Mouse (Mus musculus): Measurements from ENCODE around the gene Wdr5. TPM values are rescaled to one million over a fixed set of nuclear protein-coding genes. Genes with fewer than 3 reads are reported as not detected.
"Not testable (repeated sequence)": the region's sequence is repeated elsewhere in the genome, so short reads cannot be mapped to it uniquely, and the experiment has no call there.

The Wdr5 gene
- polyA plus RNA-seq, 1 experiment from 2014 or later, result 66.8 TPM

GRCm38 (mm10) chr2:27540515-27540836, 25.5 kb downstream of the Wdr5 start:
- H3K9ac ChIP-seq, result peak overlapping the region; percentile 34
- no peaks in the 10 kb centered on the region for H3K9me3 ChIP-seq
- H3K27ac ChIP-seq, result peak overlapping the region; percentile 81
- peak overlapping the region; percentile 43 for H3K4me3 ChIP-seq
- H3K4me2 ChIP-seq (replicated peaks), result peak overlapping the region; percentile 57
- H3K36me3 ChIP-seq, result peaks cover 8% of the 10 kb centered on the region
- 29% methylated on average over 10 of the region's 10 CpGs for WGBS
- H3K4me1 ChIP-seq, result peaks cover 8% of the 10 kb centered on the region
- peak; percentile 3; the same call in 1 of the 2 replicates for ATAC-seq (ENCODE audit: insufficient number of reproducible peaks, insufficient read depth, low FRiP score, low TSS enrichment)
- H3K27me3 ChIP-seq, result no peaks in the 10 kb centered on the region

GRCm38 (mm10) chr2:27541225-27541624, 26.3 kb downstream of the Wdr5 start:
- no peak overlapping the region for H3K27ac ChIP-seq
- WGBS, result 86% methylated on average over 3 of the region's 3 CpGs
- 0 out of 2 replicates have a peak overlapping the region, but pooled peaks have one; percentile 19 for H3K9ac ChIP-seq
- no peak for ATAC-seq (ENCODE audit: insufficient number of reproducible peaks, insufficient read depth, low FRiP score, low TSS enrichment)
- no peaks in the 10 kb centered on the region for H3K9me3 ChIP-seq
- H3K36me3 ChIP-seq, result peaks cover under 1% of the 10 kb centered on the region
- H3K4me2 ChIP-seq (replicated peaks), result peak overlapping the region; percentile 57
- no peaks in the 10 kb centered on the region for H3K27me3 ChIP-seq
- H3K4me3 ChIP-seq, result peak overlapping the region; percentile 43; the same call in 1 of the 2 replicates
- peaks cover 8% of the 10 kb centered on the region for H3K4me1 ChIP-seq

GRCm38 (mm10) chr2:27544613-27545012, 29.7 kb downstream of the Wdr5 start:
- Histone ChIP-seq H3K27ac (no peak overlapping the region), H3K4me2 (replicated peaks) (no peak overlapping the region), H3K4me3 (no peak overlapping the region), H3K9me3 (no peaks in the 10 kb centered on the region), H3K9ac (no peak overlapping the region), H3K27me3 (no peaks in the 10 kb centered on the region), H3K36me3 (no peaks in the 10 kb centered on the region), H3K4me1 (peaks cover 8% of the 10 kb centered on the region)
- WGBS, result 83% methylated on average over 6 of the region's 6 CpGs
- no peak for ATAC-seq (ENCODE audit: insufficient number of reproducible peaks, insufficient read depth, low FRiP score, low TSS enrichment)

- not testable (repeated sequence) for H3K4me3 ChIP-seq; H3K27ac ChIP-seq; H3K9me3 ChIP-seq; H3K4me1 ChIP-seq; H3K27me3 ChIP-seq; H3K4me2 ChIP-seq (replicated peaks); H3K36me3 ChIP-seq; H3K9ac ChIP-seq; ATAC-seq (ENCODE audit: insufficient number of reproducible peaks, insufficient read depth, low FRiP score, low TSS enrichment)
- WGBS, result 85% methylated on average over 3 of the region's 3 CpGs
These were observed 30.6 kb downstream of the Wdr5 start for GRCm38 (mm10) chr2:27545517-27545916.

GRCm38 (mm10) chr2:27546041-27546440, 31.1 kb downstream of the Wdr5 start:
- H3K36me3 ChIP-seq; H3K9me3 ChIP-seq; H3K4me1 ChIP-seq; H3K27me3 ChIP-seq; H3K4me3 ChIP-seq; H3K4me2 ChIP-seq (replicated peaks); H3K27ac ChIP-seq; H3K9ac ChIP-seq; ATAC-seq (ENCODE audit: insufficient number of reproducible peaks, insufficient read depth, low FRiP score, low TSS enrichment): not testable (repeated sequence)
- WGBS, result 94% methylated on average over 8 of the region's 8 CpGs

GRCm38 (mm10) chr2:27547326-27547725, 32.4 kb downstream of the Wdr5 start:
- Histone ChIP-seq H3K9ac (no peak overlapping the region), H3K9me3 (no peaks in the 10 kb centered on the region), H3K36me3 (no peaks in the 10 kb centered on the region), H3K27ac (no peak overlapping the region), H3K27me3 (no peaks in the 10 kb centered on the region), H3K4me2 (replicated peaks) (no peak overlapping the region), H3K4me1 (no peaks in the 10 kb centered on the region), H3K4me3 (no peak overlapping the region)
- 56% methylated on average over 1 of the region's 1 CpGs for WGBS
- no peak for ATAC-seq (ENCODE audit: insufficient number of reproducible peaks, insufficient read depth, low FRiP score, low TSS enrichment)

GRCm38 (mm10) chr2:27547986-27548385, 33.0 kb downstream of the Wdr5 start:
- Histone ChIP-seq H3K27ac (no peak overlapping the region), H3K36me3 (no peaks in the 10 kb centered on the region), H3K4me2 (replicated peaks) (no peak overlapping the region), H3K27me3 (no peaks in the 10 kb centered on the region), H3K9me3 (no peaks in the 10 kb centered on the region), H3K4me1 (peaks cover 3% of the 10 kb centered on the region; the same call in 1 of the 2 replicates), H3K9ac (no peak overlapping the region), H3K4me3 (no peak overlapping the region)
- 95% methylated on average over 2 of the region's 2 CpGs for WGBS
- ATAC-seq (ENCODE audit: insufficient number of reproducible peaks, insufficient read depth, low FRiP score, low TSS enrichment), result no peak

- peaks cover 7% of the 10 kb centered on the region; the same call in 1 of the 2 replicates for H3K4me1 ChIP-seq
- no peaks in the 10 kb centered on the region for H3K36me3 ChIP-seq
- no peak for ATAC-seq (ENCODE audit: insufficient number of reproducible peaks, insufficient read depth, low FRiP score, low TSS enrichment)
- 78% methylated on average over 1 of the region's 1 CpGs for WGBS
- H3K4me2 ChIP-seq (replicated peaks), result no peak overlapping the region
- no peak overlapping the region for H3K27ac ChIP-seq
- H3K9me3 ChIP-seq, result no peaks in the 10 kb centered on the region
- H3K27me3 ChIP-seq, result no peaks in the 10 kb centered on the region
- no peak overlapping the region for H3K4me3 ChIP-seq
- no peak overlapping the region for H3K9ac ChIP-seq
These were observed 33.9 kb downstream of the Wdr5 start for GRCm38 (mm10) chr2:27548664-27549369.

- Histone ChIP-seq H3K9ac (no peak overlapping the region), H3K27ac (no peak overlapping the region), H3K4me2 (replicated peaks) (no peak overlapping the region), H3K27me3 (no peaks in the 10 kb centered on the region), H3K9me3 (no peaks in the 10 kb centered on the region), H3K4me1 (peaks cover 7% of the 10 kb centered on the region; the same call in 1 of the 2 replicates), H3K4me3 (no peak overlapping the region), H3K36me3 (no peaks in the 10 kb centered on the region)
- no peak for ATAC-seq (ENCODE audit: insufficient number of reproducible peaks, insufficient read depth, low FRiP score, low TSS enrichment)
- WGBS, result 16% methylated on average over 7 of the region's 7 CpGs
These were observed 37.8 kb downstream of the Wdr5 start for GRCm38 (mm10) chr2:27552620-27553287.

GRCm38 (mm10) chr2:27554308-27554707, 39.4 kb downstream of the Wdr5 start:
- no peak for ATAC-seq (ENCODE audit: insufficient number of reproducible peaks, insufficient read depth, low FRiP score, low TSS enrichment)
- WGBS, result 72% methylated on average over 9 of the region's 9 CpGs
- H3K27ac ChIP-seq, result no peak overlapping the region

GRCm38 (mm10) chr2:27556921-27557320, 42.0 kb downstream of the Wdr5 start:
- no peak overlapping the region for H3K9ac ChIP-seq
- H3K27ac ChIP-seq, result no peak overlapping the region
- H3K4me1 ChIP-seq, result peaks cover 7% of the 10 kb centered on the region; the same call in 1 of the 2 replicates
- no peaks in the 10 kb centered on the region for H3K9me3 ChIP-seq
- no peak for ATAC-seq (ENCODE audit: insufficient number of reproducible peaks, insufficient read depth, low FRiP score, low TSS enrichment)
- WGBS, result 84% methylated on average over 6 of the region's 6 CpGs
- no peaks in the 10 kb centered on the region for H3K36me3 ChIP-seq
- no peak overlapping the region for H3K4me3 ChIP-seq
- H3K27me3 ChIP-seq, result no peaks in the 10 kb centered on the region
- H3K4me2 ChIP-seq (replicated peaks), result no peak overlapping the region

More at GRCm38 (mm10) chr2:27554308-27554707, 39.4 kb downstream of the Wdr5 start:
- H3K9me3 ChIP-seq, result no peaks in the 10 kb centered on the region
- peaks cover 7% of the 10 kb centered on the region; the same call in 1 of the 2 replicates for H3K4me1 ChIP-seq
- H3K36me3 ChIP-seq, result no peaks in the 10 kb centered on the region
- no peak overlapping the region for H3K4me3 ChIP-seq
- H3K9ac ChIP-seq, result no peak overlapping the region
- no peak overlapping the region for H3K4me2 ChIP-seq (replicated peaks)
- no peaks in the 10 kb centered on the region for H3K27me3 ChIP-seq

GRCm38 (mm10) chr2:27560708-27561123, 45.8 kb downstream of the Wdr5 start:
- Histone ChIP-seq H3K4me2 (replicated peaks) (no peak overlapping the region), H3K27me3 (no peaks in the 10 kb centered on the region), H3K4me3 (no peak overlapping the region), H3K4me1 (0 out of 2 replicates have a peak, but pooled peaks cover 4% of the 10 kb centered on the region), H3K27ac (no peak overlapping the region), H3K36me3 (no peaks in the 10 kb centered on the region), H3K9ac (no peak overlapping the region), H3K9me3 (no peaks in the 10 kb centered on the region)
- no peak for ATAC-seq (ENCODE audit: insufficient number of reproducible peaks, insufficient read depth, low FRiP score, low TSS enrichment)
- whole genome bisulfite sequencing, result 66% methylated on average over 7 of the region's 7 CpGs

Measured in embryonic facial prominence, embryonic 12.5 days (tissue).